Mouse (Mus musculus) right cerebral cortex, postnatal 25 days (tissue): ENCODE results near the gene Slc45a2.

ENCODE experiments used
- DNase-seq: peaks from one replicate; pipeline ENCODE4 v3.0.0; 2022

Gene Slc45a2

DNA sequence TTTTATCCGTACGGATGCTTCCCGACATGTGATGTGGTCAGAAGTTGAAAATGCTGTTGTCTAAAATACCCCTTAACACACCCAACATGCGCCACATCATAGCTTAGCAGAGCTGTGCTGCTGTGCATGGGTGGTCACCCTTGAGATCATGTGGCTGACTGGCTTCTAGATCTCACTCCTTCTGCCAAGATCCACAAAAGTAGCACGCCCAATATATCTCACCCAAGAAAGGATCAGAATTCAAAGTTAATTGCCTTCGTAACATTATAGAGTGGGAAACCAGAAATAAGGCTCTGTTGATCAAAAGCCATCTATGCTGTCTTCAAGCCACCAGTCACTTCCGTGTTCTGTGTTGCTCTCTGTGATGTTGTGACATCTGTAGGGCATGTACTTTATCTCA lies 67.4 kb downstream of the Slc45a2 start:
- no peak for DNase-seq

DNA sequence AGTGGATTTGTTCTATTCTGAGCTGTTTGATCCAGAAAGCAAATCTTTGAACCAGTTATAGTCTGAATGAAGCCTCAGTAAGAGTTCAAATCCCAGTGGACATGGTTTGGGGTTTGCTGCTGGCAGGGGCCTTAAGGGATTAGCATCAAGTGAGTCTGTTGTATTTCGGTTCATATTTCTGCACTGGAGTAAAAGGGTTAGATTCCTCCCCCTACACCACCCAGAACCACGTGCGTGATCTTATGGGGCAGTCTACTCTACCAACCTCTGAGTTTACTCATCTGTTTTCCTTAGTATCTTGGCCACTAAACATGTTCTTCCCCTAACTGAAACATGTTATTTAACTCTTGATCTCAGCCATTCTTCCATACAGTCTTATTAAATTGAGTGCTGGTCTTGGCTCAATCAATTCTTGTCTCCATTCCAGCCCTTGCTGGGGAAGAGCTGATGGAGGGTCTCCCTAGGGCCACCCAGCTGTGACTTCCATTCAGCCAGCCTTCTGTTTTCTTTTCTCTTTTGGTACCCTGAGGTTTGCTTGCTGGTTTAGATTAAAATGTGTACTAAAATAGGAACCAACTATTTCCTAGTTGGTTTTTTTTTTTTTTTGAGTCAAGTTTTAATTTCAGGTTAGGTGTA lies 75.3 kb downstream of the Slc45a2 start:
- DNase-seq, result no peak
